ENCODE assay signal across 9 mouse cellular contexts in genomic region chr19:45161093-45161492, GRCm38 (mm10). TPM values are rescaled to one million over a fixed set of nuclear protein-coding genes. Genes with fewer than 3 reads are reported as not detected.
DNase-seq lines count a peak whose midpoint lies in the region; ATAC-seq lines count a peak whose summit lies in the region.
"Had no signal": no experiment of that assay in that cellular context is flagged by ENCODE, and none has a peak within 500 bp of the region (broad histone marks: within the 10 kb centered on the region; RNA-seq: fewer than 3 reads in every experiment).

No protein-coding gene starts in this region.

- no peaks in the 10 kb centered on the region for H3K9me3 ChIP-seq in heart, embryonic 13.5 days
- H3K9me3 ChIP-seq in stomach, embryonic 16.5 days (replicated peaks; ENCODE audit: control insufficient read depth, low read length), result no peaks in the 10 kb centered on the region

- 0 out of 2 replicates have a peak, but pooled peaks cover 3% of the 10 kb centered on the region for H3K4me1 ChIP-seq in heart, embryonic 13.5 days
- H3K4me1 ChIP-seq in stomach, embryonic 16.5 days (ENCODE audit: control insufficient read depth, insufficient read depth, low read length), result no peaks in the 10 kb centered on the region

- no peaks in the 10 kb centered on the region for H3K36me3 ChIP-seq in heart, embryonic 13.5 days
- H3K36me3 ChIP-seq in stomach, embryonic 16.5 days (ENCODE audit: control insufficient read depth, insufficient read depth, low read length), result no peaks in the 10 kb centered on the region

- intact Hi-C loops in left cerebral cortex, postnatal 36 days (cut with DNase I), result loop anchor here (1.0 kb wide), 1 partner anchor 45 kb away; no protein-coding TSS in a partner anchor

- DNase-seq in left cerebral cortex, adult 18-20 months (ENCODE audit: low spot score in 2 of 2), result peak; percentile 65 to 68
- no peak for DNase-seq in left cerebral cortex, postnatal 36 days (ENCODE audit: low spot score in 2 of 2)
- peak; percentile 62 to 73 for DNase-seq in adrenal gland, adult 18-20 months (ENCODE audit: low spot score in 2 of 2)
- DNase-seq in embryo, embryonic 10.5 days (ENCODE audit: low spot score), result peak; percentile 88
- DNase-seq in layer of hippocampus, adult 9-11 months, result peak; percentile 22

- no peak overlapping the region for H3K9ac ChIP-seq in heart, embryonic 13.5 days
- H3K9ac ChIP-seq in stomach, embryonic 16.5 days (ENCODE audit: low read length), result no peak overlapping the region

- H3K4me3 ChIP-seq in heart, embryonic 13.5 days, result peak overlapping the region; percentile 11; the same call in 1 of the 2 replicates
- no peak overlapping the region for H3K4me3 ChIP-seq in stomach, embryonic 16.5 days (replicated peaks; ENCODE audit: low read length)
- H3K4me3 ChIP-seq: erythroblast, embryonic 14.5 days had no signal

- H3K27me3 ChIP-seq in heart, embryonic 13.5 days (replicated peaks), result peaks cover 99% of the 10 kb centered on the region
- H3K27me3 ChIP-seq in stomach, embryonic 16.5 days (ENCODE audit: control insufficient read depth, insufficient read depth, low read length), result peaks cover 92% of the 10 kb centered on the region

- 3% methylated on average over 12 of the region's 12 CpGs for WGBS in heart, embryonic 13.5 days
- WGBS in stomach, embryonic 16.5 days, result under 1% methylated on average over 12 of the region's 12 CpGs

- peak overlapping the region; percentile 43 for H3K4me2 ChIP-seq in heart, embryonic 13.5 days
- H3K4me2 ChIP-seq in stomach, embryonic 16.5 days (ENCODE audit: low read depth, low read length), result peak overlapping the region; percentile 30; the same call in 1 of the 2 replicates

- no peak overlapping the region for H3K27ac ChIP-seq in heart, embryonic 13.5 days (replicated peaks)
- H3K27ac ChIP-seq in stomach, embryonic 16.5 days (ENCODE audit: low read length), result no peak overlapping the region

- ATAC-seq in heart, embryonic 13.5 days (ENCODE audit: extremely low read depth, insufficient number of reproducible peaks, low FRiP score, low TSS enrichment), result no peak
- ATAC-seq in megakaryocyte, adult 5-6 weeks (ENCODE audit: poor library complexity, severe bottlenecking), result peak; percentile 94
- no peak; the same call in 1 of the 2 replicates for ATAC-seq in stomach, embryonic 16.5 days (ENCODE audit: insufficient read depth, low FRiP score)

RNA-seq across cellular contexts. Expression of gene Tlx1, which starts 10.6 kb away (rescaled TPM):
- total RNA-seq in left cerebral cortex, adult 18-20 months (2021), result not detected
- total RNA-seq in left cerebral cortex, postnatal 36 days (2021), result not detected
- total RNA-seq in adrenal gland, adult 18-20 months (2021), result not detected
- polyA plus RNA-seq in heart, embryonic 13.5 days (2015; fragmentation: Nextera tagmentation; extraction: Ambion mirVana), result 0.11 and 0.23 TPM in 2 replicates
- not detected in 2 replicates for total RNA-seq in megakaryocyte, adult 5-6 weeks (2015)
- not detected in 2 replicates for total RNA-seq in megakaryocyte, adult 5-6 weeks (2017)
- polyA plus RNA-seq in stomach, embryonic 16.5 days (2015; fragmentation: Nextera tagmentation; extraction: Ambion mirVana), result 1.1 and 3.5 TPM in 2 replicates
- polyA plus RNA-seq: erythroblast, embryonic 14.5 days had no signal

Comparison
In these comparisons a context has a peak if more than half of its experiments do, and no peak if none do; other contexts are left out.
1. DNase-seq: peak in left cerebral cortex, adult 18-20 months (2 of 2), adrenal gland, adult 18-20 months (2 of 2), embryo, embryonic 10.5 days (single experiment) and layer of hippocampus, adult 9-11 months (single experiment); none in left cerebral cortex, postnatal 36 days (0 of 2).